Mouse (Mus musculus) CH12.LX (cell line): ENCODE measurements at regions not wholly inside any gene's neighbourhood (a gene's known extent, or its start where the extent isn't known, plus 50 kb on each side); places are given as distances from the start of the nearest gene placed in this dataset.

Experiments
- BHLHE40 ChIP-seq: IDR thresholded peaks from 2 replicates; pipeline ENCODE4 v1.6.1; 2011; ENCODE audit warnings: mild to moderate bottlenecking, low read depth, low read length, improper control_type of control experiment
- MEF2A ChIP-seq: IDR thresholded peaks from 2 replicates; pipeline ENCODE4 v1.6.1; 2014; ENCODE audit warnings: low read depth, mild to moderate bottlenecking, inconsistent platforms, low read length, improper control_type of control experiment, borderline replicate concordance
- SIN3A ChIP-seq: IDR thresholded peaks from 2 replicates; pipeline ENCODE4 v1.6.1; 2012; ENCODE audit warnings: low read length, improper control_type of control experiment, inconsistent platforms
- TBP ChIP-seq: conservative IDR thresholded peaks from 2 replicates; pipeline ENCODE4 v1.6.1; 2011; ENCODE audit warnings: low read depth, low read length, improper control_type of control experiment

- TF ChIP-seq BHLHE40 (no peak), SIN3A (no peak), TBP (no peak), MEF2A (no peak)
These were observed 60.8 kb downstream of the Nxnl2 start for GRCm38 (mm10) chr13:51231586-51231985.
